Mouse (Mus musculus) megakaryocyte-erythroid progenitor cell, adult 5 weeks (primary cell): Measurements from ENCODE around the gene Ehd4. TPM values are rescaled to one million over a fixed set of nuclear protein-coding genes. Genes with fewer than 3 reads are reported as not detected.

ENCODE experiments used
- polyA plus RNA-seq: library from polyadenylated mRNA; stranded (reverse); fragments of >175 nt; gene quantifications from 2 replicates; pipeline ENCODE4 v1.2.3, GENCODE M21; 2012

The Ehd4 gene
- polyA plus RNA-seq: 73.5 and 93.0 TPM in 2 replicates

GRCm38 (mm10) chr2:120154361-120154894 is at the start of gene Ehd4:
Ehd4 (minus strand) TSS chr2:120154606.

Other genes starting within 250 kb of the Ehd4 start
- gene Mapkbp1, start 181.9 kb downstream of the Ehd4 start, polyA plus RNA-seq: 2.5 and 3.4 TPM in 2 replicates
- gene Jmjd7, start 127.1 kb downstream of the Ehd4 start, polyA plus RNA-seq: 8.5 and 8.8 TPM in 2 replicates
- 1.3 and 1.4 TPM in 2 replicates for gene Gm28042, start 127.1 kb downstream of the Ehd4 start, polyA plus RNA-seq
- 8.6 and 8.7 TPM in 2 replicates for gene Pla2g4b, start 121.2 kb downstream of the Ehd4 start, polyA plus RNA-seq
- not detected in 2 replicates for gene Pla2g4e, start 90.7 kb upstream of the Ehd4 start, polyA plus RNA-seq
- not detected in 2 replicates for gene Pla2g4d, start 134.6 kb upstream of the Ehd4 start, polyA plus RNA-seq
- 0.02 and 0.04 TPM in 2 replicates for gene Pla2g4f, start 159.6 kb upstream of the Ehd4 start, polyA plus RNA-seq
- 14.9 and 15.8 TPM in 2 replicates for gene Vps39, start 198.5 kb upstream of the Ehd4 start, polyA plus RNA-seq
- 2.9 and 4.1 TPM in 2 replicates for gene Ganc, start 249.3 kb upstream of the Ehd4 start, polyA plus RNA-seq
- gene Tmem87a, start 249.5 kb upstream of the Ehd4 start, polyA plus RNA-seq: 2.0 TPM in 2 replicates